Mouse (Mus musculus) lung, postnatal 0 days (tissue): ENCODE results near the gene Mapk1ip1l. TPM values are rescaled to one million over a fixed set of nuclear protein-coding genes. Genes with fewer than 3 reads are reported as not detected.

Source experiments
- ATAC-seq: fragments of 200-750 bp; cut with Nextera tagmentation; 2 replicates; pipeline ENCODE4 v1.8.0; 2017; ENCODE audit warnings: moderate library complexity
- DNase-seq: peaks from one replicate; pipeline ENCODE4 v3.0.0-alpha.2; 2016; ENCODE audit warnings: low spot score
- H3K27ac ChIP-seq: fragments of 300-500 bp; sonication (generic); 2 replicates; pipeline ENCODE4 v1.5.1; 2014; ENCODE audit warnings: antibody characterized with exemption, mild to moderate bottlenecking, low read length, mixed read lengths
- H3K27me3 ChIP-seq: fragments of 300-500 bp; sonication (generic); replicated peaks from 2 replicates; pipeline ENCODE4 v1.6.1; 2014; ENCODE audit warnings: low read length, mixed read lengths; ENCODE audit not compliant: insufficient read depth
- H3K36me3 ChIP-seq: fragments of 300-500 bp; sonication (generic); 2 replicates; pipeline ENCODE4 v1.6.1; 2014; ENCODE audit warnings: low read length, mixed read lengths; ENCODE audit not compliant: insufficient read depth
- H3K4me1 ChIP-seq: fragments of 300-500 bp; sonication (generic); 2 replicates; pipeline ENCODE4 v1.6.1; 2014; ENCODE audit warnings: antibody characterized with exemption, low read depth, low read length, mixed read lengths; ENCODE audit not compliant: insufficient read depth
- H3K4me2 ChIP-seq: fragments of 300-500 bp; sonication (generic); replicated peaks from 2 replicates; pipeline ENCODE4 v1.6.1; 2014; ENCODE audit warnings: low read depth, mild to moderate bottlenecking, low read length, moderate library complexity, mixed read lengths
- H3K4me3 ChIP-seq: fragments of 300-500 bp; sonication (generic); 2 replicates; pipeline ENCODE4 v1.5.1; 2014; ENCODE audit warnings: low read depth, low read length
- H3K9ac ChIP-seq: fragments of 300-500 bp; sonication (generic); replicated peaks from 2 replicates; pipeline ENCODE4 v1.6.1; 2014; ENCODE audit warnings: low read depth, mild to moderate bottlenecking
- H3K9me3 ChIP-seq: fragments of 300-500 bp; sonication (generic); 2 replicates; pipeline ENCODE4 v1.6.1; 2016; ENCODE audit warnings: low read length, mixed read lengths
- CTCF ChIP-seq: IDR thresholded peaks from 2 replicates; pipeline ENCODE4 v1.5.1; 2016; ENCODE audit warnings: antibody characterized with exemption, mild to moderate bottlenecking
- EP300 ChIP-seq: IDR thresholded peaks from 2 replicates; pipeline ENCODE4 v1.6.1; 2016; ENCODE audit warnings: antibody characterized with exemption, mild to moderate bottlenecking, control low read depth
- WGBS: fragments of 180-500 bp; shearing (Covaris S2); extraction: QIAGEN DNeasy Blood & Tissue Kit; methylation state at CpG from one replicate; pipeline ENCODE4 v1.1.7; 2014; 5-methylcytosine and 5-hydroxymethylcytosine counted together
- polyA plus RNA-seq: library from polyadenylated mRNA; unstranded; fragments of >200 nt; fragmentation: Nextera tagmentation; extraction: Ambion mirVana; gene quantifications from 2 replicates; pipeline ENCODE4 v1.2.1, GENCODE M21; 2015

The Mapk1ip1l gene
- polyA plus RNA-seq, 1 experiment from 2014 or later = 19.9 TPM

GRCm38 (mm10) chr14:47361418-47361817 lies 63.4 kb downstream of the Mapk1ip1l start:
- no peak overlapping the region for H3K9ac ChIP-seq
- peak; percentile 32 for DNase-seq
- peak; percentile 60 for ATAC-seq
- no peak overlapping the region for H3K27ac ChIP-seq
- H3K27me3 ChIP-seq = no peaks in the 10 kb centered on the region
- H3K4me1 ChIP-seq = peaks cover 8% of the 10 kb centered on the region; the same call in 1 of the 2 replicates
- H3K36me3 ChIP-seq = no peaks in the 10 kb centered on the region
- 61% methylated on average over 2 of the region's 2 CpGs for WGBS
- H3K4me2 ChIP-seq = no peak overlapping the region
- no peak overlapping the region for H3K4me3 ChIP-seq
- no peaks in the 10 kb centered on the region for H3K9me3 ChIP-seq
- TF ChIP-seq CTCF = no peak
- TF ChIP-seq EP300 = no peak

DNA sequence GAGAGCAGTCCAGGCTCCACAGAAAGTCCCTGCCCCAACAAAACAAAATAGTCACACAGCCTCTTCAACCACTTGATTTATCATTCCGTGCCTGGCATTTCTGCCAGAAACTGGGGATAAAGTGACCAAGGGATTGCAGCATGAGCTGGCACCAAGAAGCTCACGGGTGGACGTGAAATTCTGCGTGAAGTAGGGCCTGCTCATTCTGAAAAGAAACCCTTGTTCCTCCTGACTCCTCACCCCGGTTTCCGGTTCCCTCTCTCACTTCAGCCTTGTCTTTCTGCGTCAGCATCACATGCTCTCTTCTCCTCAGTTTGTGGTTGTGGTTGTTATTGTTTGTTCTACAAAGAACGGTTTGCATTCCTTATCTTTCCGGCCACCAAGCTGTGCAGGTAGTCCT lies 63.8 kb downstream of the Mapk1ip1l start:
- WGBS = 59% methylated on average over 9 of the region's 9 CpGs
- no peak overlapping the region for H3K4me2 ChIP-seq
- DNase-seq = no peak
- no peaks in the 10 kb centered on the region for H3K27me3 ChIP-seq
- H3K9me3 ChIP-seq = no peaks in the 10 kb centered on the region
- 0 out of 2 replicates have a peak, but pooled peaks have one; percentile 16 for ATAC-seq
- no peak overlapping the region for H3K4me3 ChIP-seq
- H3K9ac ChIP-seq = no peak overlapping the region
- no peak overlapping the region for H3K27ac ChIP-seq
- peaks cover 12% of the 10 kb centered on the region for H3K4me1 ChIP-seq
- H3K36me3 ChIP-seq = no peaks in the 10 kb centered on the region
- TF ChIP-seq CTCF (no peak), EP300 (no peak)

DNA sequence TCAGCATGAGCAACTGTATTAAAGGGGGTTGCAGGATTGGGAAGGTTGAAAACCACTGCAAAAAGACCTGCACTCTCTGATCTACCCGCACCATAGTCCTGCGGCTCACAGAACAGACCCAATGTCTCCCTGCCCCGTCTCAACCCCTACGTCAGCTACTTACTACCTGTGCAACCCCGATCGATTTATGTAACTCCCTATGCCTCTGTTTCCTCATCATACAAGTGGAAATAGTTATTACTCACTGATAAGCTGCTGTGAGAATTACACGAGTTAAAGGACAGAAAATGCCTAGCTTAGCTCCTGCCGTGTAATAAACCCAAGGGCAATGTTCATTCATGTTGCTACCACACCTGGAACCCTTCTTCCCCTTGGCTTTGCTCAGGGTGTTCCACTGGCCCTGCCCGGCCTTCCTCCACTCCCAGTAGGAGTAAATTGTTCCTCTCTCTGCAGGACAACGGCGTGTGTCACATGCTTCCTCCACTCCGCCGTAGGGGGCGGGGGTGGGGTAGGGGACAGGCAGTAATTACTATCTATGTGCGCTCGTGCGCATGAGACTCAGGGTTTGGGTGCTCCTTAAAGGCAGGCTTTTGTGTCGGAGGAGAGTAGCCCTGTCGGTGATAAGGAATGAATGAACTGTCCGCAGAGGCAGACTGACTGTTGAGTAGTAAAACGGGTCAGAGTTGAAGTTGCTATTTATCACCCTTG lies 66.8 kb downstream of the Mapk1ip1l start:
- H3K4me1 ChIP-seq = peaks cover 15% of the 10 kb centered on the region
- DNase-seq (peak; percentile 37), ATAC-seq (peak; percentile 9; the same call in 1 of the 2 replicates)
- 29% methylated on average over 21 of the region's 21 CpGs for WGBS
- H3K27ac ChIP-seq = no peak overlapping the region
- peak overlapping the region; percentile 34; the same call in 1 of the 2 replicates for H3K4me2 ChIP-seq
- H3K9ac ChIP-seq = no peak overlapping the region
- no peaks in the 10 kb centered on the region for H3K27me3 ChIP-seq
- H3K36me3 ChIP-seq = no peaks in the 10 kb centered on the region
- no peak overlapping the region for H3K4me3 ChIP-seq
- H3K9me3 ChIP-seq = no peaks in the 10 kb centered on the region
- TF ChIP-seq EP300 (no peak), CTCF (no peak)

GRCm38 (mm10) chr14:47366881-47367321 lies 68.8 kb downstream of the Mapk1ip1l start:
- H3K4me2 ChIP-seq = no peak overlapping the region
- no peaks in the 10 kb centered on the region for H3K27me3 ChIP-seq
- TF ChIP-seq CTCF (no peak), EP300 (no peak)
- H3K36me3 ChIP-seq = no peaks in the 10 kb centered on the region
- 0 out of 2 replicates have a peak overlapping the region, but pooled peaks have one; percentile 19 for H3K9ac ChIP-seq
- H3K9me3 ChIP-seq = no peaks in the 10 kb centered on the region
- 17% methylated on average over 7 of the region's 7 CpGs for WGBS
- H3K27ac ChIP-seq = peak overlapping the region; percentile 69
- H3K4me1 ChIP-seq = peaks cover 15% of the 10 kb centered on the region
- DNase-seq = peak; percentile 74
- ATAC-seq = peak; percentile 58
- H3K4me3 ChIP-seq = no peak overlapping the region

DNA sequence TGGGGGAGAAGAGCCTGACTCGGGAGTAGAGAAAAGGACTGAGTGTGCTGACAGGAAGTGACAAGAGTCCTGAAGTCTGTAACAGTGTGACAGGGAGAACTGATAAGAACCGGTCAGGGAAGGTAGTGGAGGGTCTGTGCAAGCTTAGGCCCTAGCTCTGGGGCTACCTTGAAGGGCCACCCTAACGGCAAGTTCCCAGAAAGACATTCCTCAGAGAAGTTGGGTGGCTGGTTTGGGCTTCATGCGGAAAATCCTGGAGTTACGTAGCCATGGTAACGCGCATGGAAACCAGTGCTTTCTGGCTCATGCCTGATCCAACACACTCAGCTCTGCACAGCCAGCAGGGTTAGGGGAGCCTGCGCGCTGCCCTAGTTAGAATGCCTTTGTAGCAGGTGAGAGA lies 69.4 kb downstream of the Mapk1ip1l start, which contains the start of gene Lgals3:
TSS of gene Lgals3 (plus strand) at position 291 of the 400 bp plus-strand sequence.
- Histone ChIP-seq H3K4me1 (peaks cover 15% of the 10 kb centered on the region), H3K27me3 (no peaks in the 10 kb centered on the region), H3K36me3 (no peaks in the 10 kb centered on the region), H3K4me3 (no peak within 1 kb of the TSS), H3K9me3 (no peaks in the 10 kb centered on the region), H3K27ac (peak within 1 kb of the TSS; percentile 69), H3K4me2 (no peak within 1 kb of the TSS; the same call in 1 of the 2 replicates), H3K9ac (0 out of 2 replicates have a peak within 1 kb of the TSS, but pooled peaks have one; percentile 19)
- DNase-seq (peak; percentile 81), ATAC-seq (peak; percentile 63)
- WGBS = 31% methylated on average over 9 of the region's 9 CpGs
- TF ChIP-seq EP300 (no peak), CTCF (no peak)

GRCm38 (mm10) chr14:47369741-47370140 lies 71.7 kb downstream of the Mapk1ip1l start:
- DNase-seq (no peak), ATAC-seq (no peak)
- Histone ChIP-seq H3K9ac (no peak overlapping the region), H3K27ac (no peak overlapping the region), H3K9me3 (no peaks in the 10 kb centered on the region), H3K27me3 (peaks cover 9% of the 10 kb centered on the region; the same call in 1 of the 2 replicates), H3K4me2 (no peak overlapping the region), H3K4me3 (no peak overlapping the region), H3K4me1 (peaks cover 15% of the 10 kb centered on the region), H3K36me3 (no peaks in the 10 kb centered on the region)
- TF ChIP-seq EP300 (no peak), CTCF (no peak)
- WGBS = 88% methylated on average over 5 of the region's 5 CpGs
